Mouse (Mus musculus) inflammation-experienced regulatory T-cells, adult 6 months (primary cell): Measurements from ENCODE around the gene Lrrc4b. TPM values are rescaled to one million over a fixed set of nuclear protein-coding genes. Genes with fewer than 3 reads are reported as not detected.

Source experiments
- ATAC-seq: one replicate; pipeline ENCODE4 v1.8.0; 2017
- polyA plus RNA-seq, 3 experiments: library from polyadenylated mRNA; unstranded; fragments of 100-300 nt; shearing (Covaris generic); gene quantifications; one replicate each; pipeline ENCODE4 v1.2.1; 2017

The Lrrc4b gene
- polyA plus RNA-seq, result not detected

- no peak for ATAC-seq
Measured at GRCm38 (mm10) chr7:44428968-44429521, at the start of gene Lrrc4b. Lrrc4b (plus strand) TSS chr7:44429018.

- no peak for ATAC-seq
Measured at GRCm38 (mm10) chr7:44382541-44382940, 46.3 kb upstream of the Lrrc4b start.

GRCm38 (mm10) chr7:44383980-44384715 is 44.7 kb upstream of the Lrrc4b start, which contains the start of gene Syt3:
Syt3 (plus strand) TSS chr7:44384102.
- ATAC-seq, result peak; percentile 64

- ATAC-seq, result no peak
Measured at GRCm38 (mm10) chr7:44384716-44385059, 44.1 kb upstream of the Lrrc4b start.

- no peak for ATAC-seq
Measured at GRCm38 (mm10) chr7:44385720-44386119, 43.1 kb upstream of the Lrrc4b start, which contains the start of gene 1700008O03Rik. 1700008O03Rik (minus strand) TSS chr7:44385820.

GRCm38 (mm10) chr7:44391831-44392230 is 37.0 kb upstream of the Lrrc4b start:
- ATAC-seq, result no peak

GRCm38 (mm10) chr7:44392341-44392740 is 36.5 kb upstream of the Lrrc4b start:
- no peak for ATAC-seq

GRCm38 (mm10) chr7:44393284-44393683 is 35.5 kb upstream of the Lrrc4b start:
- ATAC-seq, result no peak

GRCm38 (mm10) chr7:44398570-44398969 is 30.2 kb upstream of the Lrrc4b start:
- peak; percentile 82 for ATAC-seq

- ATAC-seq, result peak; percentile 67
Measured at GRCm38 (mm10) chr7:44401673-44402072, 27.1 kb upstream of the Lrrc4b start.

- ATAC-seq, result peak; percentile 93
Measured at GRCm38 (mm10) chr7:44405346-44406014, 23.3 kb upstream of the Lrrc4b start.

GRCm38 (mm10) chr7:44406015-44406355 is 22.8 kb upstream of the Lrrc4b start:
- no peak for ATAC-seq

- ATAC-seq, result no peak
Measured at GRCm38 (mm10) chr7:44411144-44411543, 17.7 kb upstream of the Lrrc4b start.

GRCm38 (mm10) chr7:44413307-44413706 is 15.5 kb upstream of the Lrrc4b start:
- no peak for ATAC-seq

GRCm38 (mm10) chr7:44427666-44428065 is 1.2 kb upstream of the Lrrc4b start:
- no peak for ATAC-seq

GRCm38 (mm10) chr7:44428171-44428950 is 457 bp upstream of the Lrrc4b start:
- ATAC-seq, result no peak

- ATAC-seq, result no peak
Measured at GRCm38 (mm10) chr7:44429534-44430488, 993 bp downstream of the Lrrc4b start.

GRCm38 (mm10) chr7:44432550-44432949 is 3.7 kb downstream of the Lrrc4b start:
- ATAC-seq, result no peak

GRCm38 (mm10) chr7:44433371-44433770 is 4.6 kb downstream of the Lrrc4b start:
- no peak for ATAC-seq

- no peak for ATAC-seq
Measured at GRCm38 (mm10) chr7:44434089-44434488, 5.3 kb downstream of the Lrrc4b start.

GRCm38 (mm10) chr7:44435796-44436195 is 7.0 kb downstream of the Lrrc4b start:
- no peak for ATAC-seq

GRCm38 (mm10) chr7:44436267-44436666 is 7.4 kb downstream of the Lrrc4b start:
- ATAC-seq, result no peak
